Mouse (Mus musculus) embryonic facial prominence, embryonic 10.5 days (tissue): ENCODE data around the gene Fam71f2. TPM values are rescaled to one million over a fixed set of nuclear protein-coding genes. Genes with fewer than 3 reads are reported as not detected.

Experiments
- DNase-seq: peaks from one replicate; pipeline ENCODE4 v3.0.0-alpha.2; 2017; ENCODE audit warnings: low spot score
- H3K27ac ChIP-seq: fragments of 300-500 bp; sonication (generic); replicated peaks from 2 replicates; pipeline ENCODE4 v1.5.1; 2016; ENCODE audit warnings: mild to moderate bottlenecking
- H3K27me3 ChIP-seq: fragments of 300-500 bp; sonication (generic); replicated peaks from 2 replicates; pipeline ENCODE4 v1.6.1; 2016; ENCODE audit warnings: low read depth, mild to moderate bottlenecking; ENCODE audit not compliant: poor library complexity, severe bottlenecking
- H3K36me3 ChIP-seq: fragments of 300-500 bp; sonication (generic); replicated peaks from 2 replicates; pipeline ENCODE4 v1.6.1; 2016; ENCODE audit warnings: mild to moderate bottlenecking, moderate library complexity
- H3K4me1 ChIP-seq: fragments of 300-500 bp; sonication (generic); 2 replicates; pipeline ENCODE4 v1.6.1; 2016
- H3K4me3 ChIP-seq: fragments of 300-500 bp; sonication (generic); 2 replicates; pipeline ENCODE4 v1.5.1; 2016; ENCODE audit warnings: mild to moderate bottlenecking, moderate library complexity
- H3K9me3 ChIP-seq: fragments of 300-500 bp; sonication (generic); 2 replicates; pipeline ENCODE4 v1.6.1; 2016; ENCODE audit warnings: mild to moderate bottlenecking
- WGBS: fragments of 180-500 bp; shearing (Covaris S2); methylation state at CpG from one replicate; pipeline ENCODE4 v1.1.7; 2016; 5-methylcytosine and 5-hydroxymethylcytosine counted together
- polyA plus RNA-seq: library from polyadenylated mRNA; unstranded; fragments of >200 nt; fragmentation: Nextera tagmentation; extraction: Ambion mirVana; gene quantifications from 2 replicates; pipeline ENCODE4 v1.2.1, GENCODE M21; 2016

Gene Fam71f2
- polyA plus RNA-seq, result 0.25 and 0.34 TPM in 2 replicates

DNA sequence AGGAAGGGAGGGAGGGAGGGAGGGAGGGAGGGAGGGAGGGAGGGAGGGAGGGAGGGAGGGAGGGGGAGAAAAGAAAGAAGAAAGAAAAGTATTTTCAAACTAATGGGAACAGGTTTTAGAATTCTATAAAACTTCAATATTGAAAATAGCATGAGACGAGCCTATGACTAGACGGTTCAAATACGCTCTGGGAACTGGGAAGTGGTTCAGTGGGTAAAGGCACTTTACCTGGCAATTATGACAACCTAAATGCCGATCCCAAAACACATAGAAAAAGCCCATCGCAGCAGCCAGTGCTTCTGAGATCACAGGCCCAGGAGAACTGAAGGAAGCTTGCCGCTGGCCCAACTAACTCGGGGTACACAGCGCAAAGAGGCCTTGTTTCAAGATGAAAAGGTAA is at the start of gene Fam71f2:
Gene Fam71f2 (plus strand): TSS at position 301 of the 400 bp plus-strand sequence.
- Histone ChIP-seq H3K4me1 (peaks cover 16% of the 10 kb centered on the region), H3K27me3 (no peaks in the 10 kb centered on the region), H3K4me3 (no peak within 1 kb of the TSS), H3K27ac (0 out of 2 replicates have a peak within 1 kb of the TSS, but pooled peaks have one; percentile 0), H3K36me3 (peaks cover 17% of the 10 kb centered on the region), H3K9me3 (no peaks in the 10 kb centered on the region)
- WGBS, result 85% methylated on average over 8 of the region's 8 CpGs
- DNase-seq, result no peak

DNA sequence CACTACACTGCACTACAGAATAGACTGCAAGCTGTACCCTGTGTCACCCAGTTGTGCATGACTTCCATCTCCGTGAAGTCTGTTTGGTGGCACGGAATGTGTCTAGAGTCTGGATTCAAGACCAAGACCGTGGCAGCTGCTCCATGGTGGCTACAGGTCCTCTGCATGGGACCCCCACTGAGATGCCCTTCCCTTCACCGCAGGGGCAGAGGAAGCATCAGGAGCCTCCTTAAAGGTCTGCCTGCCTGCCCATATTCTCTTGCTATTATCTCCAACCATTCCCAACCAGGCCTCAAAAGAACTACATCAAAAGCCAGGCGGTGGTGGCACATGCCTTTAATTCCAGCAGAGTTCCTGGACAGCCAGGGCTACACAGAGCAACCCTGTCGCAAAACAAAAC is 49.0 kb upstream of the Fam71f2 start:
- Histone ChIP-seq H3K4me1 (no peaks in the 10 kb centered on the region), H3K27me3 (no peaks in the 10 kb centered on the region), H3K27ac (no peak overlapping the region), H3K9me3 (no peaks in the 10 kb centered on the region), H3K4me3 (no peak overlapping the region), H3K36me3 (no peaks in the 10 kb centered on the region)
- no peak for DNase-seq
- WGBS, result 69% methylated on average over 6 of the region's 6 CpGs

DNA sequence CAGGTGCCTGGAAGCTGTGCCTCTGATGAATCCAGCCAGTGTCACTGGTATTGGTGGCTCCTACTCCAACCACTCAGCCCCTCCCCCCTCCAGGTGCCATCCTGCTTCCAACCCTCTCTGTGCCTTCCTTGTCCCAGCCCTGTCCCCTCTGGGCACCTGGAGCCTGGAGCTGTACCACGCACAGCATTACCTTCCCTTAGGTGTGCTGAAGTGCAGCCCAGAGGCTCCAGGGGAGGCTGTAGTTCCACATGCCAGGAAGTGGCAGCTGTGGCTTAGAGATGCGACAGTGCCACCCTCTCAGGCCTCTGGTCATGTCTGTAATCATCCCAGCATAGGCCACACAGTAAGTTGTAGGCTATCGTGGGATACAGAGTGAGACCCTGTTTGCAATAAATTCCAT is 47.6 kb upstream of the Fam71f2 start:
- H3K36me3 ChIP-seq, result no peaks in the 10 kb centered on the region
- WGBS, result 71% methylated on average over 3 of the region's 3 CpGs
- H3K27ac ChIP-seq, result no peak overlapping the region

DNA sequence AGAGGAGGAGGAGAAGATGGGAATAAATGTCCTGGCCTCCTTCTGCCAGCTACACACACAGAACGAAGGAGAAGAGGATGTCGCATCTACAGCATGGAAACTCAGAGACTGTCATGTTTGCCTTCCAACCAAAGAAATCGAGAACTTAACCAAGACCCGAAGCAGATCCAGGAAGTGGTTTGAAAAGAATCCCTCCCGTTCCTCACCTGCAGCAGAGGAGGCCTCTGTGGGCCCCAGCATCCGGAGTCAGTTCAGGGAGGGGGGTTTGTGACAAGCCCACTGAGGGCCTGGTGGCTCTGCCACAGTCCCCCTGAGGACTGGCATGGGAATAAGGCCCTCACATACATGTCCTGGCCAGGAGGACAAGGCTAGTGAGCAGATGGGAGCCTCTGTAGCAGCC is 47.1 kb upstream of the Fam71f2 start:
- no peaks in the 10 kb centered on the region for H3K27me3 ChIP-seq
- H3K36me3 ChIP-seq, result no peaks in the 10 kb centered on the region
- no peaks in the 10 kb centered on the region for H3K9me3 ChIP-seq
- no peaks in the 10 kb centered on the region for H3K4me1 ChIP-seq
- no peak overlapping the region for H3K4me3 ChIP-seq
- H3K27ac ChIP-seq, result no peak overlapping the region
- 75% methylated on average over 6 of the region's 6 CpGs for WGBS
- no peak for DNase-seq

More for the DNA sequence above, 47.6 kb upstream of the Fam71f2 start:
- Histone ChIP-seq H3K4me1 (no peaks in the 10 kb centered on the region), H3K9me3 (no peaks in the 10 kb centered on the region), H3K27me3 (no peaks in the 10 kb centered on the region), H3K4me3 (no peak overlapping the region)
- DNase-seq, result no peak

DNA sequence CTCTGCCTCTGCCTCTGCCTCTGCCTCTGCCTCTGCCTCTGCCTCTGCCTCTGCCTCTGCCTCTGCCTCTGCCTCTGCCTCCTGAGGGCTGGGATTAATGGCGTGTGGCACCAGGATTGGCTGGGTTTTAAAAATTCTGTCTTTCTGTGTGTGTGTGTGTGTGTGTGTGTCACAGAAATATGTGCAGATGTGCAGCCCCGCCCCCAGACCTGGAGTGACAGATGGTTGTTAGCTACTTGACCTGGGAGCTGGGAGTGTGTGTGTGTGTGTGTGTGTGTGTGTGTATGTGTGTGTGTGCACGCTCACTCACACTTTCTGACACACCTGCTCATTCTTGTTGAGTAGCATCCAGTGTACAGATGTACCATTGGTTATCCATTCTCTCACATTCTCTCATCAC is 45.7 kb upstream of the Fam71f2 start:
- no peaks in the 10 kb centered on the region for H3K27me3 ChIP-seq
- WGBS, result 74% methylated on average over 3 of the region's 3 CpGs
- H3K36me3 ChIP-seq, result no peaks in the 10 kb centered on the region
- no peak overlapping the region for H3K27ac ChIP-seq
- H3K9me3 ChIP-seq, result no peaks in the 10 kb centered on the region
- H3K4me1 ChIP-seq, result no peaks in the 10 kb centered on the region
- H3K4me3 ChIP-seq, result no peak overlapping the region
- no peak for DNase-seq

DNA sequence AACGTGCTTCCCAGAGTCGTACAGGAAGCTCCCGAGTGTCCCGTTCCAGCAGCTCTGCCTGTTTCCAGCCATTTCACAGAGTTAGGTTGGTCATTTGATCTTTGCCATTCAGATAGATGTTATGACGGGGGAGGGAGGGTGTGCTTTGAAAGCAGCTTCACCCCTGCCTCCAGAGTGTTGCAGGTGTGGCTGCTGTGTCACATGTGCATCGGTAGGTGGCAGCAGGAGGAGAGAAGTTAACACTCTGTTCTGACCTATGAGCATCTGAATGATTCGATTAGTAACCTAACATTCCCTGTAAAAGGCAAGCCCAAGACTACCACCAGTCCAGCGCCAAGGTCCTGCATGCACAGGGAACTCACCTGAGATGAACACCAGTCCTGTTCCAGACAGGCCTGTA is 45.1 kb upstream of the Fam71f2 start:
- no peak overlapping the region for H3K27ac ChIP-seq
- WGBS, result 42% methylated on average over 8 of the region's 8 CpGs
- no peaks in the 10 kb centered on the region for H3K4me1 ChIP-seq
- no peaks in the 10 kb centered on the region for H3K27me3 ChIP-seq
- no peaks in the 10 kb centered on the region for H3K9me3 ChIP-seq
- DNase-seq, result peak; percentile 26
- H3K36me3 ChIP-seq, result no peaks in the 10 kb centered on the region
- H3K4me3 ChIP-seq, result no peak overlapping the region

DNA sequence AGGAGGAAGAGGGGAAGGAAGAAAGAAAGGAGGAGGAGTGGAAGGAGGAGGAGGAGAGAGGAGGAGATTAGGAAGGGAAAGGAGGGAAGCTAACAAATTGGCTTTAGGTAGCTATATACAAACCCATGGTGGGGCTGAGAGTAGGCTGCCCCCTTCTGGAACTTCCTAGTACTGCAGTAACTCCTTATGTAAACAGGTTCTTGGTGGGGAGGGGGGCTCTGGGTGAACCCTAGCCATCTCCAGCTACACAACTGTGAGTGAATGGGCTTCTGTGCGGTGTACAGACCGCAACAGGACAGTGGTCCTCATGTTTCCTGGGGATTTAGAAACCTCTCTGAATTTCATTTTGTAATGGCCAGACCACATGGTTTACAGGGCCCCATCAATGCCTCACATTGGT is 38.6 kb upstream of the Fam71f2 start:
- Histone ChIP-seq H3K4me3 (no peak overlapping the region), H3K27me3 (no peaks in the 10 kb centered on the region), H3K27ac (no peak overlapping the region), H3K4me1 (peaks cover 4% of the 10 kb centered on the region), H3K9me3 (no peaks in the 10 kb centered on the region), H3K36me3 (no peaks in the 10 kb centered on the region)
- peak; percentile 56 for DNase-seq
- 36% methylated on average over 2 of the region's 2 CpGs for WGBS

DNA sequence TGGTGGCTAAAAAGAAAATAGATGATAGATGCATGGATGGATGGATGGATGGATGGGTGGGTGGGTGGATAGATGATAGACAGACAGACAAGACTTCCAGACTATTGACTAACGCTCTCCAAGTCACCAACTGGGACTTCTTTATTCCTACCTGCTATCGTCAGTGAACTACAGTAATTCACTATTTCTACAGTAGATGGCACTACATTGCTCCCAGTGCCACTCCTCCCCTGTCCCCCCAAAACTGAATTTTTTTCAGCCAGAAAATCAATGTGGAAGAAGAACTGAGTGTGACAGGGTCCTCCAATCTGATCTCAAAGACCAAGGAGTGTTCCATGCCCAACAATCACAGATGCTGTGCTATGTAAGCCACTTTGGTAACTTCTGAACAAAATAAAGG is 37.7 kb upstream of the Fam71f2 start:
- H3K36me3 ChIP-seq, result no peaks in the 10 kb centered on the region
- DNase-seq, result no peak
- WGBS, result 62% methylated on average over 2 of the region's 2 CpGs

DNA sequence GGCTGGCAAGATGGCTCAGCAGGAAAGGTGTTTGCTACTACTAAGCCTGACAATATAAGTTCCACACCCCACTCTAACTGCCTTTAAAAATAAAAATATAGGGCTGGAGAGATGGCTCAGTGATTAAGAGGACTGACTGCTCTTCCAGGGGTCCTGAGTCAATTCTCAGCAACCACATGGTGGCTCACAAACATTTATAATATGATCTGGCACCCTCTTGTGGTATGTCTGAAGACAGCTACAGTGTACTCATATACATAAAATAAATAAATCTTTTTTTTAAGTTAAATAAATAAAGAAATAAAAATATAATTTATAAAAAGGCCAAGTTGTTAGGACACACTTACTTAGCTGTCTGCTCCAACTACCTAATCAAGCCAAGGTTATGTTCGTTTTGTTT is 37.1 kb upstream of the Fam71f2 start:
- Histone ChIP-seq H3K4me1 (peaks cover 10% of the 10 kb centered on the region), H3K36me3 (no peaks in the 10 kb centered on the region), H3K9me3 (no peaks in the 10 kb centered on the region), H3K27ac (no peak overlapping the region), H3K4me3 (no peak overlapping the region), H3K27me3 (no peaks in the 10 kb centered on the region)
- no peak for DNase-seq
- 66% methylated on average over 1 of the region's 1 CpGs for WGBS

More for the DNA sequence above, 37.7 kb upstream of the Fam71f2 start:
- Histone ChIP-seq H3K4me1 (peaks cover 6% of the 10 kb centered on the region), H3K27me3 (no peaks in the 10 kb centered on the region), H3K9me3 (no peaks in the 10 kb centered on the region), H3K4me3 (no peak overlapping the region), H3K27ac (no peak overlapping the region)

DNA sequence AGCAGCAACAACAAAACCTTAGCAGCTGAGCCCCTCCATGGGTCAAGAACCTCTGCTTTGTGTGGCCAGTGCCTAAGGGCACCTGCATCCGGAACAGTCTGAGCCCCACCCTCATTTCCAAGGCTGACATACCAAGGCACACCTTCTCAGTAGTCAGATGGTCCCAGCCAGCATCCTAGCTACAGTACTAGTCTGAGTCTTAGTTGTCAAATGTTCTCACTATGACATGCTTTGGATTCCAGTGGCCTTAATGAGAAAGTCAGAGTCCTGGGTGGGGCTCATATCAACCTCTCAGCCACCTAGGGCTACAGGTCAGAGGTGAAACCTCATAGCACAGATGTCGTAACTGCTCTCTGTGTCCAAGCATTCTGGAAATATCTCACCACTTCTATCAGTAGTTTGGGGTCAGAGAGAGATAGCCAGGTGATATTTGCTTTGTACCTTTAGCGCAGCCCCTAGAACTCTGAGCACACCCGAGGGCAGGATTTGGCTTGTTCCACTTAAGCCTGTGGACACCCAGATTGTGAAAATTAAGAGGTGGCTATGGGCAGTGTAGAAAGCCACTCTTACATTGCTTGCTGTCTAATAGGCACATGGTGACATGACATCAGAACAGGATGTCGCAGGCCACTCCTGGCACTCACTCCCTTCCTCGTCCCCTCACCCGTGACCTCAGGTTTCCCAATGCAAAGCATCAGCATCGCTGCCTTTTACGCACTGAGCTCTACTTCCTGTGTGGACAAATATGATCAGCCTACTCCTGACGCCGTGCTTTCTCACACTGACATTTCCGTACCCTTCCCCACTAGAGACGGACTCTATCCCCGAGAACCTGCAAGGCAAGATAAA is 33.9 kb upstream of the Fam71f2 start:
- no peak overlapping the region for H3K27ac ChIP-seq
- peaks cover 10% of the 10 kb centered on the region for H3K4me1 ChIP-seq
- DNase-seq, result no peak
- no peak overlapping the region for H3K4me3 ChIP-seq
- no peaks in the 10 kb centered on the region for H3K36me3 ChIP-seq
- 70% methylated on average over 14 of the region's 14 CpGs for WGBS
- H3K27me3 ChIP-seq, result no peaks in the 10 kb centered on the region
- H3K9me3 ChIP-seq, result no peaks in the 10 kb centered on the region

DNA sequence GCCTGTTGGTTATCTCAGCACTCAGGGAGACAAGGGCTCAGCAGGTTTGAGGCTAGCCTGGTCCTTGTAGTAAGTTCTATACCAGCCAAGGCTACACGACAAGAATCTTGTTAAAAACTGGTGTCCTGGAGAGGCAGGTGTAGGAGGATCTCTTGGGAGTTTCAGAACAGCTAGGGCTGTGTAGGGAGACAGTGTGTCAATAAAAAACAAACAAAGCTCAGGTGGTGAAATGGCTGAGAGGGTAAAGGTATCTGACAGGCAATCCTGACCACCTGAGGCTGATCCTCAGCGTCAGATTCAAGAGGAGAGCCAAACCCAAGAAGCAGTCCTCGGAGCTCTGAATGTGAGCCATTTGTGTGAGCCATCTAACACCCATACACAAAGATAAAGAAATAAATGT is 33.2 kb upstream of the Fam71f2 start:
- 77% methylated on average over 3 of the region's 3 CpGs for WGBS

DNA sequence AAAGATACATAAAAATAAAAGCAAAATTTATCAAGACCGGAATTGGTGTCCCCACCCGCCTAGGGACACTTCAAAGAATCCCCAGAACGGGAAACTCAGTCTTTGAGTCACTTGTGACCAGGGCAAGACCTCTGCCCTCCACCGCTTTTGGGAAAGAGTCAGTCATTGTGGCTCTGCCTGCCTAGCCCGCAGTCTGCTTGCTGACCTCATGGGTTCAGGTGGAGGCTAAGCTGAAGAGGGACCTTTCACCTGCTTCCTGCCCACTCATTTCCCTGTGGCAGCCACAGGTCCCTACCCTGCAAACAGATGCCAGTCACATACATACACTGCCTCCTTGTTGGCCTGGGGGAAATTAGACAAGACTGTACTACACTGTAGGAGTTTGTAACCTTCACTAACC is 32.8 kb upstream of the Fam71f2 start:
- Histone ChIP-seq H3K27ac (no peak overlapping the region), H3K36me3 (no peaks in the 10 kb centered on the region), H3K27me3 (no peaks in the 10 kb centered on the region), H3K4me3 (no peak overlapping the region), H3K9me3 (no peaks in the 10 kb centered on the region), H3K4me1 (peaks cover 10% of the 10 kb centered on the region)
- 36% methylated on average over 5 of the region's 5 CpGs for WGBS
- no peak for DNase-seq

More for the DNA sequence above, 33.2 kb upstream of the Fam71f2 start:
- no peaks in the 10 kb centered on the region for H3K36me3 ChIP-seq
- DNase-seq, result no peak
- no peaks in the 10 kb centered on the region for H3K9me3 ChIP-seq
- no peak overlapping the region for H3K27ac ChIP-seq
- H3K4me1 ChIP-seq, result peaks cover 10% of the 10 kb centered on the region
- H3K4me3 ChIP-seq, result no peak overlapping the region
- H3K27me3 ChIP-seq, result no peaks in the 10 kb centered on the region

DNA sequence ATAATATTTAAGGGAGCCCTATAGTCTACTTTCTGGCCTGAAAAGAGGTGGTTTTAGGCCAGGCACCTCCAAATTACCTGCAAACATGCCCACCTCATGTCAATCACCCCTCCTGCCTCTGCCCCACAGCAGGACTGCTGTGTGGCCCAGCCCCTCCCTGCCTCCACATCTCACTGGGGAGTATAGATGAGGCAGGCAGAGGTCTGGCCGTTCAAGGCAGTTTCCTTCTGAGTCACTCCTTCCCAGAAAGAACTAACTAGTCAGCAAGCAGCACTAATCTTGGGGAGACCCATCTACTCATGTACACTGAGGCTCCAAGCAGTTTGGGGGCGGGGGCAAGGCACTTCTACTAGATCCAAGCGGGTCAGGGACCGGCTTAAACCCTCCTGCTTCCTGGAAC is 32.3 kb upstream of the Fam71f2 start:
- Histone ChIP-seq H3K27ac (no peak overlapping the region), H3K36me3 (no peaks in the 10 kb centered on the region), H3K4me3 (no peak overlapping the region), H3K27me3 (no peaks in the 10 kb centered on the region), H3K4me1 (peaks cover 10% of the 10 kb centered on the region), H3K9me3 (no peaks in the 10 kb centered on the region)
- 55% methylated on average over 4 of the region's 4 CpGs for WGBS
- DNase-seq, result no peak
